Mouse (Mus musculus): ENCODE data around the gene Sgo1. TPM values are rescaled to one million over a fixed set of nuclear protein-coding genes. Genes with fewer than 3 reads are reported as not detected.

The Sgo1 gene
- polyA plus RNA-seq, 1 experiment from 2014 or later = 37.1 TPM

DNA sequence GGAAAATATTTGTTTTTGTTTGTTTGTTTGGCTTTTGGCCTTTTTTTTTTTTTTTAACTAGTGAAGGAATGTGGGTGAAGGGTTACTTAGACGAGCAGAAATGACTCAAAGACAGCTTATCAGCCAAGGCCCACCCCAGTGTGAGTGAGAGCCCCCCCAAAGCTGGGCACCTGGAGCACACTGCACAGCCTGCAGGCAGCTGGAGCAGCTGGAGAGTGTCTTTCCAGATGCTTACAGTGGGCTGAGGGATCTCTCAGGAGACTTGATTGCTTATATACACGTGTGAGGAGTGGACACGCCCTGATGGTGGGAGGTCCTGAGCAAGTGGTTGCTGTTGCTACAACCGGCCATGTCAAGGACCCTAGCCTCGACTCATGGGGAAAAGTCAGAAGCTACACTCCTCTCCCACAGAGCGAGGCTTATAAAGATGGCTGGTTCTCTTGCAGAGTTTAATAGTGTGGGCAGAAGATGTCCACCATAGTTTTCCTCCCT, 32.7 kb downstream of the Sgo1 start:
- H3K9ac ChIP-seq (ENCODE audit: low read depth, low read length) = no peak overlapping the region
- no peaks in the 10 kb centered on the region for H3K27me3 ChIP-seq (ENCODE audit: control insufficient read depth, insufficient read depth, low read length)
- no peak overlapping the region for H3K4me2 ChIP-seq (replicated peaks; ENCODE audit: low read depth, low read length)
- H3K9me3 ChIP-seq (ENCODE audit: control insufficient read depth, low read length) = no peaks in the 10 kb centered on the region
- WGBS = 75% methylated on average over 6 of the region's 6 CpGs
- H3K36me3 ChIP-seq (ENCODE audit: control insufficient read depth, insufficient read depth, low read length) = no peaks in the 10 kb centered on the region
- no peak overlapping the region for H3K4me3 ChIP-seq (ENCODE audit: low read depth, low read length)
- DNase-seq (ENCODE audit: low spot score) (no peak), ATAC-seq (ENCODE audit: low FRiP score) (no peak)
- H3K4me1 ChIP-seq (replicated peaks; ENCODE audit: control insufficient read depth, insufficient read depth, low read length) = no peaks in the 10 kb centered on the region
- no peak overlapping the region for H3K27ac ChIP-seq (ENCODE audit: low read depth, low read length)

DNA sequence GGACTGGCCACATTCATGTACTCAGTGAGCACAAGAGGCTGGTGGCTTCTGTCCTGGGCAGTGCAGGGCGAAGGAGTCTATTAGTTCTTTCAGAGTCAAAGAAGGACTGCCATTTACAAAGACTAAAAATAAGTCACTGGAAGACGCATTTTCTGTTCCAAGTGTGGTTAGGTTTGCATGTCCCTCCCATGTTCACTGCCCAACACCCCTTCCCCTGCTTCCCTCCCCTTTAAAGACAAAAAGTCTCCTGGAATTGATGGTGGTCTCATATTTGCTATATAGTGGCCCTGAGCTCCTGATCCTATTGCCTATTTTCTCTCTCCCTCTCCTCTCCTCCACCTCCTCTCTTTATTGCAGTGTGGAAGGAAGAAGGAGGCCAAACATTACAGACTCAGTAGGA, 33.2 kb downstream of the Sgo1 start:
- H3K27ac ChIP-seq (ENCODE audit: low read depth, low read length) = no peak overlapping the region
- no peak for DNase-seq (ENCODE audit: low spot score)
- no peak overlapping the region for H3K4me3 ChIP-seq (ENCODE audit: low read depth, low read length)
- H3K9ac ChIP-seq (ENCODE audit: low read depth, low read length) = no peak overlapping the region
- H3K27me3 ChIP-seq (ENCODE audit: control insufficient read depth, insufficient read depth, low read length) = no peaks in the 10 kb centered on the region
- no peaks in the 10 kb centered on the region for H3K4me1 ChIP-seq (replicated peaks; ENCODE audit: control insufficient read depth, insufficient read depth, low read length)
- no peaks in the 10 kb centered on the region for H3K36me3 ChIP-seq (ENCODE audit: control insufficient read depth, insufficient read depth, low read length)
- H3K9me3 ChIP-seq (ENCODE audit: control insufficient read depth, low read length) = no peaks in the 10 kb centered on the region
- no peak for ATAC-seq (ENCODE audit: low FRiP score)
- 89% methylated on average over 2 of the region's 2 CpGs for WGBS
- H3K4me2 ChIP-seq (replicated peaks; ENCODE audit: low read depth, low read length) = no peak overlapping the region

GRCm38 (mm10) chr17:53655081-53655480, 34.1 kb downstream of the Sgo1 start:
- 88% methylated on average over 6 of the region's 6 CpGs for WGBS
- Histone ChIP-seq H3K36me3 (ENCODE audit: control insufficient read depth, insufficient read depth, low read length) (no peaks in the 10 kb centered on the region), H3K27ac (ENCODE audit: low read depth, low read length) (no peak overlapping the region), H3K4me2 (replicated peaks; ENCODE audit: low read depth, low read length) (no peak overlapping the region), H3K9me3 (ENCODE audit: control insufficient read depth, low read length) (no peaks in the 10 kb centered on the region), H3K4me3 (ENCODE audit: low read depth, low read length) (no peak overlapping the region), H3K9ac (ENCODE audit: low read depth, low read length) (no peak overlapping the region), H3K27me3 (ENCODE audit: control insufficient read depth, insufficient read depth, low read length) (no peaks in the 10 kb centered on the region), H3K4me1 (replicated peaks; ENCODE audit: control insufficient read depth, insufficient read depth, low read length) (no peaks in the 10 kb centered on the region)
- ATAC-seq (ENCODE audit: low FRiP score) (no peak), DNase-seq (ENCODE audit: low spot score) (no peak)

DNA sequence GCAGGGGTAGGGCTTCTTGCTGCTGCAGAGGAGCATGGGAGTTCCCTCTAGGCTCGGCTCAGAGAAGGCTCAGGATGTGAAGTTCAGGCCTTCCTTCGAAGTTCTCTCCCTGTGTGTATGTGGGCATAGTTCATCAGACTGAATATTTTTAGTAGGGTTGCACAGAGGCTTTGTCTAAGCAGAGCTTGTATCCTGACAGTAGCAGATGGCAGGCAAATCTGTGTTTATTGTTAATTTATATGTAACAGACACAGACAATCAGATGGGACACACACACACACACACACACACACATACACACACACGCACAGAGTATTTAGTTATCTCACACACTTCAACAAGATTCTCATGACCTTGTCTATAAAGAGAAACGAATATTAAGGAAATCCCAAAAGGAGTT, 34.5 kb downstream of the Sgo1 start:
- 87% methylated on average over 4 of the region's 4 CpGs for WGBS
- H3K4me2 ChIP-seq (replicated peaks; ENCODE audit: low read depth, low read length) = no peak overlapping the region
- DNase-seq (ENCODE audit: low spot score) = no peak

DNA sequence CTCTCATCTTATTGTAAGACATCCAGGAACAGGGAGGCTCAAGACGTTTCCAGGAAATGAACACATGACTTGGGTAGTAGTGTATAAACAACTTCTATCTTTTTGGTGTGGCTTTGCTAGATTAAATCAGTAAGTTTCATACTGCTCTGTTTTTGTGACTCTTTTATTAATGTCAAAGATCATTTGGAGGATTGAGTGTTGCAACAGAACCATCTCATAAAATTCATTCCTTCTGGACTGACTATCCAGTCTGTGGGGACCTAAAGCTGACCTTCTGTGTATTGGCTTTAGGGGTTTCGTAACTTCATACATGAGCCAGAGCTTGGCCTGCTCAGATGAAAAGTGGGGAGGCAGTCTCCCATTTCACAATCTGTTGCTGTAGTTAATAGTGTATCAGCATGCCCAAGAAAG, 38.9 kb downstream of the Sgo1 start:
- Histone ChIP-seq H3K4me1 (replicated peaks; ENCODE audit: control insufficient read depth, insufficient read depth, low read length) (no peaks in the 10 kb centered on the region), H3K9ac (ENCODE audit: low read depth, low read length) (no peak overlapping the region), H3K36me3 (ENCODE audit: control insufficient read depth, insufficient read depth, low read length) (no peaks in the 10 kb centered on the region), H3K27me3 (ENCODE audit: control insufficient read depth, insufficient read depth, low read length) (no peaks in the 10 kb centered on the region), H3K4me3 (ENCODE audit: low read depth, low read length) (no peak overlapping the region), H3K9me3 (ENCODE audit: control insufficient read depth, low read length) (0 out of 2 replicates have a peak, but pooled peaks cover 2% of the 10 kb centered on the region), H3K27ac (ENCODE audit: low read depth, low read length) (no peak overlapping the region), H3K4me2 (replicated peaks; ENCODE audit: low read depth, low read length) (no peak overlapping the region)
- DNase-seq (ENCODE audit: low spot score) (no peak), ATAC-seq (ENCODE audit: low FRiP score) (no peak)
- 89% methylated on average over 2 of the region's 2 CpGs for WGBS

More for the DNA sequence above, 34.5 kb downstream of the Sgo1 start:
- no peak for ATAC-seq (ENCODE audit: low FRiP score)
- H3K9me3 ChIP-seq (ENCODE audit: control insufficient read depth, low read length) = no peaks in the 10 kb centered on the region
- H3K9ac ChIP-seq (ENCODE audit: low read depth, low read length) = no peak overlapping the region
- no peaks in the 10 kb centered on the region for H3K27me3 ChIP-seq (ENCODE audit: control insufficient read depth, insufficient read depth, low read length)
- H3K27ac ChIP-seq (ENCODE audit: low read depth, low read length) = no peak overlapping the region
- no peaks in the 10 kb centered on the region for H3K4me1 ChIP-seq (replicated peaks; ENCODE audit: control insufficient read depth, insufficient read depth, low read length)
- no peak overlapping the region for H3K4me3 ChIP-seq (ENCODE audit: low read depth, low read length)
- no peaks in the 10 kb centered on the region for H3K36me3 ChIP-seq (ENCODE audit: control insufficient read depth, insufficient read depth, low read length)

- WGBS = 79% methylated on average over 4 of the region's 4 CpGs
- no peak overlapping the region for H3K27ac ChIP-seq (ENCODE audit: low read depth, low read length)
- H3K9me3 ChIP-seq (ENCODE audit: control insufficient read depth, low read length) = no peaks in the 10 kb centered on the region
- H3K4me2 ChIP-seq (replicated peaks; ENCODE audit: low read depth, low read length) = no peak overlapping the region
- no peaks in the 10 kb centered on the region for H3K4me1 ChIP-seq (replicated peaks; ENCODE audit: control insufficient read depth, insufficient read depth, low read length)
- ATAC-seq (ENCODE audit: low FRiP score) = no peak
- H3K4me3 ChIP-seq (ENCODE audit: low read depth, low read length) = no peak overlapping the region
- H3K36me3 ChIP-seq (ENCODE audit: control insufficient read depth, insufficient read depth, low read length) = no peaks in the 10 kb centered on the region
- no peak overlapping the region for H3K9ac ChIP-seq (ENCODE audit: low read depth, low read length)
- H3K27me3 ChIP-seq (ENCODE audit: control insufficient read depth, insufficient read depth, low read length) = no peaks in the 10 kb centered on the region
- DNase-seq (ENCODE audit: low spot score) = no peak
These were observed 45.8 kb downstream of the Sgo1 start for GRCm38 (mm10) chr17:53643360-53643759.

GRCm38 (mm10) chr17:53631344-53631743, 57.8 kb downstream of the Sgo1 start:
- no peak for ATAC-seq (ENCODE audit: low FRiP score)
- Histone ChIP-seq H3K4me2 (replicated peaks; ENCODE audit: low read depth, low read length) (no peak overlapping the region), H3K4me1 (replicated peaks; ENCODE audit: control insufficient read depth, insufficient read depth, low read length) (no peaks in the 10 kb centered on the region), H3K27me3 (ENCODE audit: control insufficient read depth, insufficient read depth, low read length) (no peaks in the 10 kb centered on the region), H3K4me3 (ENCODE audit: low read depth, low read length) (no peak overlapping the region), H3K36me3 (ENCODE audit: control insufficient read depth, insufficient read depth, low read length) (no peaks in the 10 kb centered on the region), H3K27ac (ENCODE audit: low read depth, low read length) (no peak overlapping the region), H3K9me3 (ENCODE audit: control insufficient read depth, low read length) (no peaks in the 10 kb centered on the region), H3K9ac (ENCODE audit: low read depth, low read length) (no peak overlapping the region)
- no peak for DNase-seq (ENCODE audit: low spot score)

GRCm38 (mm10) chr17:53628131-53628530, 61.0 kb downstream of the Sgo1 start:
- H3K4me1 ChIP-seq (replicated peaks; ENCODE audit: control insufficient read depth, insufficient read depth, low read length) = no peaks in the 10 kb centered on the region
- H3K36me3 ChIP-seq (ENCODE audit: control insufficient read depth, insufficient read depth, low read length) = no peaks in the 10 kb centered on the region
- H3K27me3 ChIP-seq (ENCODE audit: control insufficient read depth, insufficient read depth, low read length) = no peaks in the 10 kb centered on the region
- no peak overlapping the region for H3K4me2 ChIP-seq (replicated peaks; ENCODE audit: low read depth, low read length)
- DNase-seq (ENCODE audit: low spot score) (no peak), ATAC-seq (ENCODE audit: low FRiP score) (no peak)
- no peak overlapping the region for H3K27ac ChIP-seq (ENCODE audit: low read depth, low read length)
- 83% methylated on average over 5 of the region's 5 CpGs for WGBS
- no peak overlapping the region for H3K9ac ChIP-seq (ENCODE audit: low read depth, low read length)
- H3K4me3 ChIP-seq (ENCODE audit: low read depth, low read length) = no peak overlapping the region
- H3K9me3 ChIP-seq (ENCODE audit: control insufficient read depth, low read length) = no peaks in the 10 kb centered on the region

DNA sequence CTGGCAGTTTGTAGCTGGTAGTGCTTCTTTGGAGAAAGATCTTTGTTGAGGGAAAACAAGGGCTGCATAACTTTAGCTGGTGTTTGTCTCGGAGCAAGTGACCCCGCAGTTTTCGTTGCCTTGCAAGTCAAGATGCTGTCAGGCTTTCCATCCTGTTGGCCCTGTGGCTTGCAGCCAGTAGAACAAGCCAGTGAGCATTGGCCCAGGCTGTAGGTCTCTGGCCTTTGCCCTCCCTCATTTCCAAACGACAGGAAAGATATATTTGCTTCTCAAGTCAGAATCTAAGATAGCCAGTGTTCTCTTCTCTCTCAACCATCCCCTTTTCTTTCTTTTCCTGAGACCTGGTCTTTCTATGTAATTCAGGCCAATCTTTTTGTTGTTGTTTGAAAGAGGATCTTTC, 61.6 kb downstream of the Sgo1 start:
- DNase-seq (ENCODE audit: low spot score) (no peak), ATAC-seq (ENCODE audit: low FRiP score) (no peak)
- Histone ChIP-seq H3K9ac (ENCODE audit: low read depth, low read length) (no peak overlapping the region), H3K4me1 (replicated peaks; ENCODE audit: control insufficient read depth, insufficient read depth, low read length) (no peaks in the 10 kb centered on the region), H3K27ac (ENCODE audit: low read depth, low read length) (no peak overlapping the region), H3K9me3 (ENCODE audit: control insufficient read depth, low read length) (no peaks in the 10 kb centered on the region), H3K27me3 (ENCODE audit: control insufficient read depth, insufficient read depth, low read length) (no peaks in the 10 kb centered on the region), H3K36me3 (ENCODE audit: control insufficient read depth, insufficient read depth, low read length) (no peaks in the 10 kb centered on the region), H3K4me2 (replicated peaks; ENCODE audit: low read depth, low read length) (no peak overlapping the region), H3K4me3 (ENCODE audit: low read depth, low read length) (no peak overlapping the region)
- WGBS = 79% methylated on average over 4 of the region's 4 CpGs
